In genomic region chr11:119325068-119325467, GRCm38 (mm10) we compare ENCODE assay signal across 16 mouse cellular contexts. TPM values are rescaled to one million over a fixed set of nuclear protein-coding genes. Genes with fewer than 3 reads are reported as not detected.
DNase-seq lines count a peak whose midpoint lies in the region; ATAC-seq and TF ChIP-seq lines count a peak whose summit lies in the region.
"Had no signal": no experiment of that assay in that cellular context is flagged by ENCODE, and none has a peak within 500 bp of the region (broad histone marks: within the 10 kb centered on the region; RNA-seq: fewer than 3 reads in every experiment).

No protein-coding gene starts in this region.

- no peak overlapping the region for H3K27ac ChIP-seq in kidney, postnatal 0 days
- H3K27ac ChIP-seq in CH12.LX (ENCODE audit: insufficient read depth, low read depth) = no peak overlapping the region
- H3K27ac ChIP-seq: heart, embryonic 13.5 days; hindbrain, embryonic 12.5 days; liver, embryonic 15.5 days; neural tube, embryonic 12.5 days had no signal

- H3K4me2 ChIP-seq in kidney, postnatal 0 days (ENCODE audit: low read length) = no peak overlapping the region
- no peak overlapping the region for H3K4me2 ChIP-seq in CH12.LX (ENCODE audit: insufficient read depth, low read depth, poor library complexity, severe bottlenecking)
- H3K4me2 ChIP-seq: heart, embryonic 13.5 days; hindbrain, embryonic 12.5 days; liver, embryonic 15.5 days; neural tube, embryonic 12.5 days had no signal

- intact Hi-C loops in heart, postnatal 14 days (cut with DNase I) = no loop called here

- TF ChIP-seq POLR2A in CH12.LX (IDR thresholded peaks at IDR 0.05; ENCODE audit: low read depth, low read length) = no peak
- no peak for TF ChIP-seq POLR2A in brain, embryonic 14.5 days (IDR thresholded peaks at IDR 0.05; ENCODE audit: borderline replicate concordance, extremely low read depth, insufficient read depth, insufficient read length, poor library complexity, severe bottlenecking)

- H3K9ac ChIP-seq in kidney, postnatal 0 days (ENCODE audit: low read depth, low read length) = no peak overlapping the region
- no peak overlapping the region for H3K9ac ChIP-seq in CH12.LX (ENCODE audit: insufficient read depth, low read depth)
- H3K9ac ChIP-seq: heart, embryonic 13.5 days; hindbrain, embryonic 12.5 days; liver, embryonic 15.5 days; neural tube, embryonic 12.5 days had no signal

- peak; percentile 27 for TF ChIP-seq RAD21 in CH12.LX (IDR thresholded peaks at IDR 0.05; ENCODE audit: low read depth, low read length)

- H3K4me3 ChIP-seq in kidney, postnatal 0 days (replicated peaks; ENCODE audit: low read depth, low read length) = no peak overlapping the region
- H3K4me3 ChIP-seq in CH12.LX (replicated peaks in 1 of 3; ENCODE audit: low read depth in 2 of 3, low read length in 2 of 3, poor library complexity in 1 of 3) = no peak overlapping the region
- H3K4me3 ChIP-seq: heart, embryonic 13.5 days; hindbrain, embryonic 12.5 days; liver, embryonic 15.5 days; neural tube, embryonic 12.5 days had no signal

- peak; percentile 31; the same call in 1 of the 2 replicates for TF ChIP-seq CTCF in kidney, postnatal 0 days (IDR thresholded peaks at IDR 0.05; ENCODE audit: low read depth)
- peak; percentile 30 to 60; a peak in 3 of 4 replicates for TF ChIP-seq CTCF in CH12.LX (conservative IDR thresholded peaks at IDR 0.05 in 1 of 2, IDR thresholded peaks at IDR 0.05 in 1 of 2; ENCODE audit: low read depth in 2 of 2, low read length in 2 of 2)
- peak; percentile 4; the same call in 1 of the 2 replicates for TF ChIP-seq CTCF in brain, embryonic 14.5 days (IDR thresholded peaks at IDR 0.05; ENCODE audit: borderline replicate concordance, extremely low read depth, insufficient read depth, insufficient read length)

- no peak for DNase-seq in kidney, postnatal 0 days (ENCODE audit: low spot score)
- no peak for DNase-seq in kidney, adult 9 months
- DNase-seq in 3T3-L1 (ENCODE audit: low read depth, low spot score) = peak; percentile 16
- DNase-seq in CH12.LX (ENCODE audit: extremely low read depth) = no peak
- DNase-seq in brain, embryonic 14.5 days (ENCODE audit: low read depth) = no peak
- DNase-seq in right cerebral cortex, adult 18-20 months = no peak
- no peak for DNase-seq in heart, postnatal 14 days
- DNase-seq: cerebellum, adult 9-10 months; gastrocnemius, postnatal 25 days; retina, postnatal 1 day had no signal

- in situ Hi-C loops in CH12.LX (cut with MboI; ENCODE audit: low pct_ligation_motif_present, low pct_unique_long_range_greater_than_20kb, low sequenced_read_pairs) = no loop called here

- TF ChIP-seq EP300 in CH12.LX (IDR thresholded peaks at IDR 0.05; ENCODE audit: low read length) = no peak

- no peaks in the 10 kb centered on the region for H3K79me2 ChIP-seq in CH12.LX (replicated peaks; ENCODE audit: control insufficient read depth, extremely low read depth, insufficient read depth, poor library complexity, severe bottlenecking)

- no peaks in the 10 kb centered on the region for H3K9me3 ChIP-seq in kidney, postnatal 0 days (replicated peaks; ENCODE audit: low read length)
- peaks cover 15% of the 10 kb centered on the region for H3K9me3 ChIP-seq in CH12.LX (replicated peaks; ENCODE audit: low read length)
- H3K9me3 ChIP-seq: hindbrain, embryonic 12.5 days; liver, embryonic 15.5 days had no signal

- H3K4me1 ChIP-seq in kidney, postnatal 0 days (replicated peaks; ENCODE audit: insufficient read depth, low read length) = no peaks in the 10 kb centered on the region
- no peaks in the 10 kb centered on the region for H3K4me1 ChIP-seq in CH12.LX (ENCODE audit: control insufficient read depth in 1 of 2, insufficient read depth in 2 of 2)
- H3K4me1 ChIP-seq: heart, embryonic 13.5 days; hindbrain, embryonic 12.5 days; liver, embryonic 15.5 days; neural tube, embryonic 12.5 days had no signal

- no peaks in the 10 kb centered on the region for H3K27me3 ChIP-seq in kidney, postnatal 0 days (ENCODE audit: insufficient read depth, low read length)
- H3K27me3 ChIP-seq in CH12.LX (replicated peaks) = peaks cover 80% of the 10 kb centered on the region
- H3K27me3 ChIP-seq: hindbrain, embryonic 12.5 days had no signal

- H3K36me3 ChIP-seq in kidney, postnatal 0 days (ENCODE audit: insufficient read depth, low read length) = no peaks in the 10 kb centered on the region
- no peaks in the 10 kb centered on the region for H3K36me3 ChIP-seq in CH12.LX (replicated peaks in 1 of 2; ENCODE audit: control insufficient read depth in 1 of 2, insufficient read depth in 1 of 2, low read length in 1 of 2)
- H3K36me3 ChIP-seq: heart, embryonic 13.5 days; hindbrain, embryonic 12.5 days; liver, embryonic 15.5 days; neural tube, embryonic 12.5 days had no signal

- 85% methylated on average over 1 of the region's 1 CpGs for WGBS in kidney, postnatal 0 days

- ATAC-seq in kidney, postnatal 0 days (replicated peaks; ENCODE audit: low FRiP score, low read depth) = no peak
- ATAC-seq: midbrain, embryonic 16.5 days had no signal

- dilution Hi-C loops in CH12.LX (cut with MboI; ENCODE audit: extremely low pct_ligation_motif_present, extremely low pct_unique_long_range_greater_than_20kb, low sequenced_read_pairs) = no loop called here

TF ChIP-seq in CH12.LX, 34 proteins besides CTCF, POLR2A, EP300 and RAD21:
- TF ChIP-seq CHD2 (IDR thresholded peaks at IDR 0.05; ENCODE audit: low read length) (no peak), SMC3 (IDR thresholded peaks at IDR 0.05; ENCODE audit: low read depth, low read length) (peak; percentile 25)

RNA-seq across cellular contexts. Expression of gene Card14, which starts 17.5 kb away (rescaled TPM):
- 0.99 and 1.2 TPM in 2 replicates for polyA plus RNA-seq in kidney, postnatal 0 days (2015; fragmentation: Nextera tagmentation; extraction: Ambion mirVana)
- total RNA-seq in CH12.LX (2012; rRNA removed) = 0.63 and 1.1 TPM in 2 replicates
- not detected in 2 replicates for total RNA-seq in CH12.LX (2014; rRNA removed)
- polyA plus RNA-seq in CH12.LX (2012; ENCODE audit: insufficient read length, low read depth) = 0.16 TPM in 1 of 2 replicates, not detected in the other
- 0.18 and 0.22 TPM in 2 replicates for polyA plus RNA-seq in brain, embryonic 14.5 days (2012; rRNA removed)
- under 1 TPM; 0.14 to 0.15 TPM for total RNA-seq in heart, postnatal 14 days (2021)
- total RNA-seq: megakaryocyte progenitor cell, adult 5-6 weeks had no signal

RNA-seq across cellular contexts. Expression of gene Eif4a3, which starts 25.2 kb away (rescaled TPM):
- polyA plus RNA-seq in kidney, postnatal 0 days (2015; fragmentation: Nextera tagmentation; extraction: Ambion mirVana) = 260 and 285 TPM in 2 replicates
- total RNA-seq in CH12.LX (2012; rRNA removed) (402 and 538 TPM in 2 replicates), CH12.LX (2014; rRNA removed) (400 and 449 TPM in 2 replicates)
- polyA plus RNA-seq in CH12.LX (2012; ENCODE audit: insufficient read length, low read depth) = 554 and 605 TPM in 2 replicates
- polyA plus RNA-seq in brain, embryonic 14.5 days (2012; rRNA removed) = 188 and 217 TPM in 2 replicates
- 10 to 100 TPM; 64.9 to 74.5 TPM for total RNA-seq in heart, postnatal 14 days (2021)

RNA-seq across cellular contexts. Expression of gene Sgsh, which starts 30.3 kb away (rescaled TPM):
- 9.8 and 10.1 TPM in 2 replicates for polyA plus RNA-seq in kidney, postnatal 0 days (2015; fragmentation: Nextera tagmentation; extraction: Ambion mirVana)
- total RNA-seq in CH12.LX (2012; rRNA removed) (9.6 and 10.6 TPM in 2 replicates), CH12.LX (2014; rRNA removed) (3.2 and 3.9 TPM in 2 replicates)
- 5.9 and 12.2 TPM in 2 replicates for polyA plus RNA-seq in CH12.LX (2012; ENCODE audit: insufficient read length, low read depth)
- 3.6 and 5.8 TPM in 2 replicates for polyA plus RNA-seq in brain, embryonic 14.5 days (2012; rRNA removed)
- total RNA-seq in heart, postnatal 14 days (2021) = 1 to 10 TPM; 4.6 to 6.2 TPM

RNA-seq across cellular contexts. Expression of gene Slc26a11, which starts 30.3 kb away (rescaled TPM):
- polyA plus RNA-seq in kidney, postnatal 0 days (2015; fragmentation: Nextera tagmentation; extraction: Ambion mirVana) = 8.0 and 8.3 TPM in 2 replicates
- total RNA-seq in CH12.LX (2012; rRNA removed) = 2.7 and 3.3 TPM in 2 replicates
- 1.4 and 1.9 TPM in 2 replicates for total RNA-seq in CH12.LX (2014; rRNA removed)
- polyA plus RNA-seq in CH12.LX (2012; ENCODE audit: insufficient read length, low read depth) = 1.6 and 2.6 TPM in 2 replicates
- polyA plus RNA-seq in brain, embryonic 14.5 days (2012; rRNA removed) = 10.0 TPM in 2 replicates
- total RNA-seq in heart, postnatal 14 days (2021) = 1 to 10 TPM; 3.1 to 5.0 TPM

RNA-seq across cellular contexts. Expression of gene Gaa, which starts 57.4 kb away (rescaled TPM):
- polyA plus RNA-seq in kidney, postnatal 0 days (2015; fragmentation: Nextera tagmentation; extraction: Ambion mirVana) = 64.6 and 68.5 TPM in 2 replicates
- 80.8 and 105 TPM in 2 replicates for total RNA-seq in CH12.LX (2012; rRNA removed)
- total RNA-seq in CH12.LX (2014; rRNA removed) = 19.6 and 19.8 TPM in 2 replicates
- polyA plus RNA-seq in CH12.LX (2012; ENCODE audit: insufficient read length, low read depth) = 91.0 and 93.2 TPM in 2 replicates
- 93.3 and 102 TPM in 2 replicates for polyA plus RNA-seq in brain, embryonic 14.5 days (2012; rRNA removed)
- 10 to 100 TPM; 53.1 to 56.0 TPM for total RNA-seq in heart, postnatal 14 days (2021)
